In the genomic region with DNA sequence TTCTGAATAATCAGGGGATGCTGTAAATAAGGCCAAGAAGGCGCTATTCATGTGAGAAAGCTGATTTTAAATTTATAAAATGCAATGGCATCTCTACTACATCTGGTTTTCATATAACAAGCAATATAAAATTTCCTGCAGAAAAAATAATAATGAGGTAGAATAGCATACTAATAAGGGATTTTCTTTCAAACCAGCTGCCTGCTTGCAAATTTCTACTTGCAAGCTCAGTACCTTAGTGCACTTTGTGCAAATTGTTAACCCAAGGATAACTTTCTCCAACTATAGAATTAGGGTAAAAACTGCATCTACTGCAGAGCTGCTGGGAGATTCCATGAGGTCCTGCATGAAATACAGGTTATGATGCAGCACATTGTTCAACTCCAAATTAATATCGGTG, we compare ENCODE assay signal across 22 mouse cellular contexts. TPM values are rescaled to one million over a fixed set of nuclear protein-coding genes. Genes with fewer than 3 reads are reported as not detected.
A peak's percentile ranks its signal among the peaks of the same experiment; 100 is the strongest.
DNase-seq lines count a peak whose midpoint lies in the region; ATAC-seq and TF ChIP-seq lines count a peak whose summit lies in the region.
"Had no signal": no experiment of that assay in that cellular context is flagged by ENCODE, and none has a peak within 500 bp of the region (broad histone marks: within the 10 kb centered on the region; RNA-seq: fewer than 3 reads in every experiment).

No protein-coding gene starts in this region.

- no peak for TF ChIP-seq EP300 in lung, postnatal 0 days (IDR thresholded peaks at IDR 0.05)

- H3K4me2 ChIP-seq in limb, embryonic 12.5 days = no peak overlapping the region
- no peak overlapping the region for H3K4me2 ChIP-seq in embryonic facial prominence, embryonic 14.5 days (ENCODE audit: low read depth, low read length)
- H3K4me2 ChIP-seq in limb, embryonic 13.5 days (replicated peaks) = 0 out of 2 replicates have a peak overlapping the region, but pooled peaks have one; percentile 21
- no peak overlapping the region for H3K4me2 ChIP-seq in lung, postnatal 0 days (replicated peaks; ENCODE audit: low read depth, low read length)
- H3K4me2 ChIP-seq in forebrain, embryonic 11.5 days (ENCODE audit: low read depth, low read length, severe bottlenecking) = no peak overlapping the region
- H3K4me2 ChIP-seq: forebrain, embryonic 12.5 days; forebrain, embryonic 15.5 days; heart, embryonic 13.5 days; hindbrain, embryonic 12.5 days; hindbrain, embryonic 15.5 days had no signal

- ATAC-seq in limb, embryonic 12.5 days (ENCODE audit: insufficient number of reproducible peaks, insufficient read depth, low FRiP score, low TSS enrichment, low read depth) = no peak
- ATAC-seq in embryonic facial prominence, embryonic 14.5 days (ENCODE audit: low read depth) = no peak
- peak; percentile 54; the same call in 1 of the 2 replicates for ATAC-seq in limb, embryonic 13.5 days (ENCODE audit: low FRiP score, low read depth)
- ATAC-seq in lung, postnatal 0 days = no peak
- no peak for ATAC-seq in CD4-positive, CD25-positive, alpha-beta regulatory T cell, adult 4 months
- ATAC-seq in forebrain, embryonic 11.5 days (replicated peaks; ENCODE audit: low FRiP score) = no peak
- ATAC-seq: forebrain, embryonic 15.5 days had no signal

- H3K27ac ChIP-seq in limb, embryonic 12.5 days = peak overlapping the region; percentile 87
- no peak overlapping the region for H3K27ac ChIP-seq in limb, embryonic 10.5 days
- H3K27ac ChIP-seq in embryonic facial prominence, embryonic 14.5 days (replicated peaks; ENCODE audit: low read depth, low read length) = 0 out of 2 replicates have a peak overlapping the region, but pooled peaks have one; percentile 58
- peak overlapping the region; percentile 88 for H3K27ac ChIP-seq in limb, embryonic 13.5 days
- H3K27ac ChIP-seq in lung, postnatal 0 days (ENCODE audit: low read length) = no peak overlapping the region
- no peak overlapping the region for H3K27ac ChIP-seq in forebrain, embryonic 11.5 days (ENCODE audit: low read depth, low read length)
- H3K27ac ChIP-seq: forebrain, embryonic 12.5 days; forebrain, embryonic 15.5 days; heart, embryonic 13.5 days; hindbrain, embryonic 12.5 days; hindbrain, embryonic 15.5 days had no signal

- no peaks in the 10 kb centered on the region for H3K9me3 ChIP-seq in limb, embryonic 12.5 days
- H3K9me3 ChIP-seq in limb, embryonic 10.5 days (replicated peaks) = no peaks in the 10 kb centered on the region
- H3K9me3 ChIP-seq in embryonic facial prominence, embryonic 14.5 days (ENCODE audit: control insufficient read depth, low read length) = no peaks in the 10 kb centered on the region
- no peaks in the 10 kb centered on the region for H3K9me3 ChIP-seq in limb, embryonic 13.5 days
- no peaks in the 10 kb centered on the region for H3K9me3 ChIP-seq in lung, postnatal 0 days (ENCODE audit: low read length)
- no peaks in the 10 kb centered on the region for H3K9me3 ChIP-seq in forebrain, embryonic 11.5 days (ENCODE audit: control insufficient read depth, low read length)
- H3K9me3 ChIP-seq: forebrain, embryonic 12.5 days; forebrain, embryonic 15.5 days; heart, embryonic 13.5 days; hindbrain, embryonic 12.5 days; hindbrain, embryonic 15.5 days had no signal

- peaks cover 17% of the 10 kb centered on the region; the same call in 1 of the 2 replicates for H3K36me3 ChIP-seq in limb, embryonic 12.5 days
- peaks cover 70% of the 10 kb centered on the region for H3K36me3 ChIP-seq in limb, embryonic 10.5 days
- no peaks in the 10 kb centered on the region for H3K36me3 ChIP-seq in embryonic facial prominence, embryonic 14.5 days (ENCODE audit: control insufficient read depth, insufficient read depth, low read length)
- 0 out of 2 replicates have a peak, but pooled peaks cover 6% of the 10 kb centered on the region for H3K36me3 ChIP-seq in limb, embryonic 13.5 days
- H3K36me3 ChIP-seq in lung, postnatal 0 days (ENCODE audit: insufficient read depth, low read length) = no peaks in the 10 kb centered on the region
- no peaks in the 10 kb centered on the region for H3K36me3 ChIP-seq in forebrain, embryonic 11.5 days (ENCODE audit: control insufficient read depth, insufficient read depth, low read length)
- H3K36me3 ChIP-seq: forebrain, embryonic 15.5 days; hindbrain, embryonic 12.5 days; hindbrain, embryonic 15.5 days had no signal

- no peak for DNase-seq in limb, embryonic 10.5 days (ENCODE audit: low spot score)
- peak; percentile 64 for DNase-seq in embryonic facial prominence, embryonic 14.5 days (ENCODE audit: low spot score)
- no peak for DNase-seq in lung, postnatal 0 days (ENCODE audit: low spot score)
- DNase-seq in forebrain, embryonic 11.5 days (ENCODE audit: low spot score) = no peak
- DNase-seq: adrenal gland, adult 2 months; adrenal gland, postnatal 14 days; B cell, adult 2 months; cerebellum, adult 11 months; cerebellum, adult 2 months; cerebellum, adult 9-11 months; cerebellum, postnatal 25 days; gastrocnemius, postnatal 25 days; heart, adult 18-20 months; heart, postnatal 14 days had no signal

- no peak overlapping the region for H3K4me3 ChIP-seq in limb, embryonic 12.5 days (replicated peaks)
- no peak overlapping the region for H3K4me3 ChIP-seq in limb, embryonic 10.5 days
- H3K4me3 ChIP-seq in embryonic facial prominence, embryonic 14.5 days (ENCODE audit: low read depth, low read length) = no peak overlapping the region
- H3K4me3 ChIP-seq in limb, embryonic 13.5 days = no peak overlapping the region
- H3K4me3 ChIP-seq in lung, postnatal 0 days (ENCODE audit: low read depth, low read length) = no peak overlapping the region
- H3K4me3 ChIP-seq in forebrain, embryonic 11.5 days (ENCODE audit: low read depth, low read length) = no peak overlapping the region
- H3K4me3 ChIP-seq: forebrain, embryonic 12.5 days; forebrain, embryonic 15.5 days; heart, embryonic 13.5 days; hindbrain, embryonic 12.5 days; hindbrain, embryonic 15.5 days had no signal

- no peak for TF ChIP-seq CTCF in lung, postnatal 0 days (IDR thresholded peaks at IDR 0.05)

- H3K27me3 ChIP-seq in limb, embryonic 12.5 days = no peaks in the 10 kb centered on the region
- H3K27me3 ChIP-seq in limb, embryonic 10.5 days (ENCODE audit: low read depth, poor library complexity, severe bottlenecking) = no peaks in the 10 kb centered on the region
- no peaks in the 10 kb centered on the region for H3K27me3 ChIP-seq in embryonic facial prominence, embryonic 14.5 days (replicated peaks; ENCODE audit: control insufficient read depth, insufficient read depth, low read length)
- no peaks in the 10 kb centered on the region for H3K27me3 ChIP-seq in limb, embryonic 13.5 days
- no peaks in the 10 kb centered on the region for H3K27me3 ChIP-seq in lung, postnatal 0 days (replicated peaks; ENCODE audit: insufficient read depth, low read length)
- H3K27me3 ChIP-seq in forebrain, embryonic 11.5 days (ENCODE audit: control insufficient read depth, insufficient read depth, low read length) = no peaks in the 10 kb centered on the region
- H3K27me3 ChIP-seq: forebrain, embryonic 12.5 days; forebrain, embryonic 15.5 days; heart, embryonic 13.5 days; hindbrain, embryonic 12.5 days; hindbrain, embryonic 15.5 days had no signal

- WGBS in limb, embryonic 12.5 days = 70% methylated on average over 2 of the region's 2 CpGs
- WGBS in limb, embryonic 10.5 days = 91% methylated on average over 2 of the region's 2 CpGs
- 74% methylated on average over 2 of the region's 2 CpGs for WGBS in embryonic facial prominence, embryonic 14.5 days
- WGBS in limb, embryonic 13.5 days = 62% methylated on average over 2 of the region's 2 CpGs
- 90% methylated on average over 2 of the region's 2 CpGs for WGBS in lung, postnatal 0 days
- WGBS in forebrain, embryonic 11.5 days = 88% methylated on average over 2 of the region's 2 CpGs

- no peak overlapping the region for H3K9ac ChIP-seq in limb, embryonic 12.5 days (replicated peaks)
- no peak overlapping the region for H3K9ac ChIP-seq in embryonic facial prominence, embryonic 14.5 days (ENCODE audit: low read depth, low read length)
- no peak overlapping the region for H3K9ac ChIP-seq in limb, embryonic 13.5 days
- no peak overlapping the region for H3K9ac ChIP-seq in lung, postnatal 0 days (replicated peaks; ENCODE audit: low read depth)
- no peak overlapping the region for H3K9ac ChIP-seq in forebrain, embryonic 11.5 days (ENCODE audit: low read length)
- H3K9ac ChIP-seq: forebrain, embryonic 12.5 days; forebrain, embryonic 15.5 days; heart, embryonic 13.5 days; hindbrain, embryonic 12.5 days; hindbrain, embryonic 15.5 days had no signal

- H3K4me1 ChIP-seq in limb, embryonic 12.5 days (replicated peaks) = peaks cover 19% of the 10 kb centered on the region
- no peaks in the 10 kb centered on the region for H3K4me1 ChIP-seq in limb, embryonic 10.5 days
- H3K4me1 ChIP-seq in embryonic facial prominence, embryonic 14.5 days (ENCODE audit: control insufficient read depth, insufficient read depth, low read length) = peaks cover 5% of the 10 kb centered on the region; the same call in 1 of the 2 replicates
- H3K4me1 ChIP-seq in limb, embryonic 13.5 days = peaks cover 30% of the 10 kb centered on the region
- no peaks in the 10 kb centered on the region for H3K4me1 ChIP-seq in lung, postnatal 0 days (ENCODE audit: insufficient read depth, low read depth, low read length)
- no peaks in the 10 kb centered on the region for H3K4me1 ChIP-seq in forebrain, embryonic 11.5 days (replicated peaks; ENCODE audit: control insufficient read depth, insufficient read depth, low read length)
- H3K4me1 ChIP-seq: forebrain, embryonic 12.5 days; forebrain, embryonic 15.5 days; hindbrain, embryonic 12.5 days; hindbrain, embryonic 15.5 days had no signal

RNA-seq across cellular contexts. Expression of gene Asb4, which starts 38.3 kb away (rescaled TPM):
- polyA plus RNA-seq in limb, embryonic 12.5 days (2016; fragmentation: Nextera tagmentation; extraction: Ambion mirVana) = 109 and 119 TPM in 2 replicates
- polyA plus RNA-seq in limb, embryonic 10.5 days (2016; fragmentation: Nextera tagmentation; extraction: Ambion mirVana) = 371 and 448 TPM in 2 replicates
- polyA plus RNA-seq in embryonic facial prominence, embryonic 14.5 days (2014; fragmentation: Nextera tagmentation; extraction: Ambion mirVana) = 31.4 and 42.3 TPM in 2 replicates
- 61.3 and 66.4 TPM in 2 replicates for polyA plus RNA-seq in limb, embryonic 13.5 days (2015; fragmentation: Nextera tagmentation; extraction: Ambion mirVana)
- polyA plus RNA-seq in lung, postnatal 0 days (2015; fragmentation: Nextera tagmentation; extraction: Ambion mirVana) = 2.1 and 2.2 TPM in 2 replicates
- under 1 TPM in 1 of 2 experiments, not detected in 1; 0.40 TPM for polyA plus RNA-seq in CD4-positive, CD25-positive, alpha-beta regulatory T cell, adult 4 months (2017; shearing (Covaris generic))
- polyA plus RNA-seq in forebrain, embryonic 11.5 days (2014; fragmentation: Nextera tagmentation; extraction: Ambion mirVana) = 33.4 and 34.1 TPM in 2 replicates

Comparison
In these comparisons a context has a peak if more than half of its experiments do, and no peak if none do; other contexts are left out.
1. H3K27ac ChIP-seq: peak in limb, embryonic 12.5 days (single experiment), embryonic facial prominence, embryonic 14.5 days (single experiment) and limb, embryonic 13.5 days (single experiment); none in limb, embryonic 10.5 days (single experiment), lung, postnatal 0 days (single experiment) and forebrain, embryonic 11.5 days (single experiment).
2. RNA of gene Asb4, which starts 38.3 kb away (polyA plus RNA-seq): 371 to 448 TPM in limb, embryonic 10.5 days, 109 to 119 TPM in limb, embryonic 12.5 days, 61.3 to 66.4 TPM in limb, embryonic 13.5 days, 33.4 to 34.1 TPM in forebrain, embryonic 11.5 days and 31.4 to 42.3 TPM in embryonic facial prominence, embryonic 14.5 days; 2.1 to 2.2 TPM in lung, postnatal 0 days and 0.40 TPM in CD4-positive, CD25-positive, alpha-beta regulatory T cell, adult 4 months; every median in the first group is over 10 times any median in the second.